ENCODE assay signal across 10 mouse cellular contexts in the genomic region with DNA sequence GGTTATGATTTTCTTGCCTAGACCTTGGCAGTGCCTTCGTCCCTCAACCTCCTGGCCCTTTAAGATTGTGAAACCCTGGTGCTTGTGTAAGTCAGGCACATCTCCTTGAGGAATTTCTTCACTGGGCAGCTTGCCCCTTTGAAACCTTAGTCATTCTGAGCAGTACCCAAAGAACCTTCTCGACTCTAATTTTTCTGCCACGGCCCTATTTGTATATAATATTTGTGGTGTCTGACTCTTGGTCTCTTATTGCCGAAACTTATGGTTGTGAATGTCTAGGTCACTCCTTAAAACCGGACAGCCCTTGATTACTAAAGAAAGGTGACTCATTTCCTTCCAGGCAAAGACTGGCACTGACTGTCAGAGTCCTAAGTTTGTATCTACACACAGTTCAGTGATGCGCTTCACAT. TPM values are rescaled to one million over a fixed set of nuclear protein-coding genes. Genes with fewer than 3 reads are reported as not detected.
DNase-seq lines count a peak whose midpoint lies in the region; ATAC-seq and TF ChIP-seq lines count a peak whose summit lies in the region.
"Had no signal": no experiment of that assay in that cellular context is flagged by ENCODE, and none has a peak within 500 bp of the region (broad histone marks: within the 10 kb centered on the region; RNA-seq: fewer than 3 reads in every experiment).

No protein-coding gene starts in this region.

- no peak overlapping the region for H3K4me2 ChIP-seq in embryonic facial prominence, embryonic 14.5 days (ENCODE audit: low read depth, low read length)
- no peak overlapping the region for H3K4me2 ChIP-seq in lung, embryonic 14.5 days
- H3K4me2 ChIP-seq in forebrain, embryonic 16.5 days (ENCODE audit: low read length), result no peak overlapping the region
- H3K4me2 ChIP-seq: neural tube, embryonic 12.5 days had no signal

- intact Hi-C loops in left cerebral cortex, postnatal 10 days (cut with DNase I), result no loop called here

- no peak for TF ChIP-seq CTCF in lung, embryonic 14.5 days (IDR thresholded peaks at IDR 0.05; ENCODE audit: low read depth)

- no peak overlapping the region for H3K4me3 ChIP-seq in embryonic facial prominence, embryonic 14.5 days (ENCODE audit: low read depth, low read length)
- H3K4me3 ChIP-seq in lung, embryonic 14.5 days (ENCODE audit: low read depth, low read length), result no peak overlapping the region
- no peak overlapping the region for H3K4me3 ChIP-seq in forebrain, embryonic 16.5 days (replicated peaks; ENCODE audit: low read length)
- H3K4me3 ChIP-seq: neural tube, embryonic 12.5 days had no signal

- peaks cover 55% of the 10 kb centered on the region for H3K4me1 ChIP-seq in embryonic facial prominence, embryonic 14.5 days (ENCODE audit: control insufficient read depth, insufficient read depth, low read length)
- H3K4me1 ChIP-seq in lung, embryonic 14.5 days (ENCODE audit: insufficient read depth), result peaks cover 36% of the 10 kb centered on the region
- peaks cover 41% of the 10 kb centered on the region for H3K4me1 ChIP-seq in forebrain, embryonic 16.5 days (replicated peaks; ENCODE audit: control insufficient read depth, insufficient read depth, low read length)

- DNase-seq in gastrocnemius, adult 18-20 months (ENCODE audit: low spot score), result peak; percentile 85
- no peak for DNase-seq in gastrocnemius, postnatal 4 days (ENCODE audit: low spot score in 2 of 2)
- peak; percentile 99 for DNase-seq in 3T3-L1 (ENCODE audit: low read depth, low spot score)
- DNase-seq in embryonic facial prominence, embryonic 14.5 days (ENCODE audit: low spot score), result peak; percentile 73
- peak; percentile 21 for DNase-seq in lung, embryonic 14.5 days
- no peak for DNase-seq in left cerebral cortex, postnatal 10 days (ENCODE audit: extremely low spot score in 1 of 2, low spot score in 2 of 2)
- DNase-seq in thymus, postnatal 0 days (ENCODE audit: low spot score), result no peak
- DNase-seq: kidney, postnatal 4 days had no signal

- H3K27me3 ChIP-seq in embryonic facial prominence, embryonic 14.5 days (replicated peaks; ENCODE audit: control insufficient read depth, insufficient read depth, low read length), result no peaks in the 10 kb centered on the region
- H3K27me3 ChIP-seq in lung, embryonic 14.5 days (ENCODE audit: insufficient read depth, low read length), result no peaks in the 10 kb centered on the region
- no peaks in the 10 kb centered on the region for H3K27me3 ChIP-seq in forebrain, embryonic 16.5 days (replicated peaks; ENCODE audit: control insufficient read depth, insufficient read depth, low read length)
- H3K27me3 ChIP-seq: neural tube, embryonic 12.5 days had no signal

- H3K9me3 ChIP-seq in embryonic facial prominence, embryonic 14.5 days (ENCODE audit: control insufficient read depth, low read length), result no peaks in the 10 kb centered on the region
- H3K9me3 ChIP-seq in lung, embryonic 14.5 days (ENCODE audit: low read depth, low read length), result no peaks in the 10 kb centered on the region
- H3K9me3 ChIP-seq in forebrain, embryonic 16.5 days (ENCODE audit: control insufficient read depth, low read length), result no peaks in the 10 kb centered on the region
- H3K9me3 ChIP-seq: neural tube, embryonic 12.5 days had no signal

- WGBS in embryonic facial prominence, embryonic 14.5 days, result 54% methylated on average over 6 of the region's 6 CpGs
- 69% methylated on average over 6 of the region's 6 CpGs for WGBS in lung, embryonic 14.5 days
- 90% methylated on average over 6 of the region's 6 CpGs for WGBS in forebrain, embryonic 16.5 days

- no peaks in the 10 kb centered on the region for H3K36me3 ChIP-seq in embryonic facial prominence, embryonic 14.5 days (ENCODE audit: control insufficient read depth, insufficient read depth, low read length)
- no peaks in the 10 kb centered on the region for H3K36me3 ChIP-seq in lung, embryonic 14.5 days (ENCODE audit: insufficient read depth)
- no peaks in the 10 kb centered on the region for H3K36me3 ChIP-seq in forebrain, embryonic 16.5 days (ENCODE audit: control insufficient read depth, insufficient read depth)
- H3K36me3 ChIP-seq: neural tube, embryonic 12.5 days had no signal

- ATAC-seq in embryonic facial prominence, embryonic 14.5 days (ENCODE audit: low read depth), result 0 out of 2 replicates have a peak, but pooled peaks have one; percentile 16
- no peak for ATAC-seq in lung, embryonic 14.5 days (ENCODE audit: insufficient read depth)
- ATAC-seq in forebrain, embryonic 16.5 days, result no peak

- no peak overlapping the region for H3K9ac ChIP-seq in embryonic facial prominence, embryonic 14.5 days (ENCODE audit: low read depth, low read length)
- H3K9ac ChIP-seq in lung, embryonic 14.5 days, result no peak overlapping the region
- no peak overlapping the region for H3K9ac ChIP-seq in forebrain, embryonic 16.5 days (replicated peaks; ENCODE audit: low read depth, low read length)
- H3K9ac ChIP-seq: neural tube, embryonic 12.5 days had no signal

- peak overlapping the region; percentile 16; the same call in 1 of the 2 replicates for H3K27ac ChIP-seq in embryonic facial prominence, embryonic 14.5 days (replicated peaks; ENCODE audit: low read depth, low read length)
- H3K27ac ChIP-seq in lung, embryonic 14.5 days (ENCODE audit: low read depth), result no peak overlapping the region; the same call in 1 of the 2 replicates
- no peak overlapping the region for H3K27ac ChIP-seq in forebrain, embryonic 16.5 days (ENCODE audit: low read length)
- H3K27ac ChIP-seq: neural tube, embryonic 12.5 days had no signal

RNA-seq across cellular contexts. Expression of a gene that starts 43.6 kb away (rescaled TPM):
- 1 to 10 TPM; 6.6 to 8.3 TPM for total RNA-seq in gastrocnemius, adult 18-20 months (2021)
- total RNA-seq in gastrocnemius, postnatal 4 days (2021), result 10 to 100 TPM; 63.4 to 63.7 TPM
- polyA plus RNA-seq in embryonic facial prominence, embryonic 14.5 days (2014; fragmentation: Nextera tagmentation; extraction: Ambion mirVana), result 35.6 and 39.3 TPM in 2 replicates
- polyA plus RNA-seq in lung, embryonic 14.5 days (2014; fragmentation: Nextera tagmentation; extraction: Ambion mirVana), result 43.8 and 45.1 TPM in 2 replicates
- 14.6 and 19.5 TPM in 2 replicates for polyA plus RNA-seq in forebrain, embryonic 16.5 days (2015; fragmentation: Nextera tagmentation; extraction: Ambion mirVana)
- 10 to 100 TPM; 15.5 to 17.9 TPM for total RNA-seq in left cerebral cortex, postnatal 10 days (2021)
- polyA plus RNA-seq in thymus, postnatal 0 days (2015; fragmentation: Nextera tagmentation; extraction: Ambion mirVana), result 9.9 and 11.3 TPM in 2 replicates

Comparison
In these comparisons a context has a peak if more than half of its experiments do, and no peak if none do; other contexts are left out.
1. DNase-seq: peak in gastrocnemius, adult 18-20 months (single experiment), 3T3-L1 (single experiment), embryonic facial prominence, embryonic 14.5 days (single experiment) and lung, embryonic 14.5 days (single experiment); none in gastrocnemius, postnatal 4 days (0 of 2), left cerebral cortex, postnatal 10 days (0 of 2) and thymus, postnatal 0 days (single experiment).